Mouse (Mus musculus) kidney, adult 2 months (tissue): ENCODE data around the gene Mms22l.

ENCODE experiments used
- CTCF ChIP-seq: fragments of 200-500 bp; conservative IDR thresholded peaks from 2 replicates; pipeline ENCODE4 v1.5.1; 2011; ENCODE audit warnings: low read depth, mild to moderate bottlenecking, control low read depth, low read length, moderate library complexity, mixed read lengths; ENCODE audit not compliant: insufficient read depth, insufficient read length
- POLR2A ChIP-seq: fragments of 200-500 bp; IDR thresholded peaks from one replicate; pipeline ENCODE4 v1.6.1; 2011; ENCODE audit warnings: low read depth, low read length, control low read depth

- TF ChIP-seq CTCF (no peak), POLR2A (no peak)
These were observed 81.3 kb downstream of the Mms22l start for GRCm38 (mm10) chr4:24577594-24577993.
